Mouse (Mus musculus): ENCODE data around the gene Gm10135. TPM values are rescaled to one million over a fixed set of nuclear protein-coding genes. Genes with fewer than 3 reads are reported as not detected.

Gm10135 gene
- polyA plus RNA-seq, 1 experiment, result not detected

DNA sequence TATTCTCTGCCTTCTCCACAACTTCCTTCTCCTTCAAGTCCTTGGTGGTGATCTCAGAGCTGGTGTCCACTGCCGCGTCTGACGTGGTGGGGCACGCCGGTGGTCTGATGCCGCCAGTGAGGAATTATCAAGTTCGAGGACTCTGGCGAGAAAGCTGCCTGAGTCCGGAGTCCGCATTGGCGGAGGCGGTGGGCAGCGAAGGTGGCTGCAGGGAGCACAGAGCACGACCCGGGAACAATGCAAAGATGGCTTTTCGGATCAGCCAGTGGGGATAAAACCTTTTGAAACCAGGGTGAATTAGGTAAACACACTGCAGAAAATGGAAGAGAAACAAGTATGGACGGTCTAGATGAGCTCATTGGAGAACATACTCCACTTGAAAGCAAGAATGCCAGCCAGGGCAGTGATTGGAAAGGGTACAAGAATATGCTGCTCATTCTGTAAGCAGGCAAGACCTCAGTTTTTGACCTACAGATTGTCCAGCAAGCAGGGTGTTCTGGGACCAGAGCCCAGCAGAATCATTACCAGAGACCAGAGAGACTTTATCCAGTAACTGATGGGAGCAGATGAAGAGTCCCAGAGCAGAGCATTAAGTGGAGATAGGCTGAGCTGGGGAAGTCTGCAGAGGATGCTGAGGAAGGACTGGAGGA is 41.4 kb downstream of the Gm10135 start:
- H3K27me3 ChIP-seq (ENCODE audit: control insufficient read depth, insufficient read depth, low read length, poor library complexity, severe bottlenecking), result no peaks in the 10 kb centered on the region
- no peak overlapping the region for H3K9ac ChIP-seq (ENCODE audit: low read depth, poor library complexity, severe bottlenecking)
- TF ChIP-seq EP300 (IDR thresholded peaks at IDR 0.05; ENCODE audit: insufficient read depth, low read depth, low read length) (no peak), CTCF (IDR thresholded peaks at IDR 0.05; ENCODE audit: low read depth, low read length) (no peak)
- H3K9me3 ChIP-seq (replicated peaks; ENCODE audit: control insufficient read depth, insufficient read depth, low read length, poor library complexity, severe bottlenecking), result no peaks in the 10 kb centered on the region
- no peaks in the 10 kb centered on the region for H3K4me1 ChIP-seq (ENCODE audit: control insufficient read depth, insufficient read depth, low read length)
- no peak overlapping the region for H3K27ac ChIP-seq (ENCODE audit: insufficient read depth, low read length)
- H3K4me3 ChIP-seq (ENCODE audit: low read depth, low read length), result peak overlapping the region; percentile 3; the same call in 1 of the 2 replicates
- no peaks in the 10 kb centered on the region for H3K36me3 ChIP-seq (ENCODE audit: control insufficient read depth, insufficient read depth, low read length, poor library complexity, severe bottlenecking)

DNA sequence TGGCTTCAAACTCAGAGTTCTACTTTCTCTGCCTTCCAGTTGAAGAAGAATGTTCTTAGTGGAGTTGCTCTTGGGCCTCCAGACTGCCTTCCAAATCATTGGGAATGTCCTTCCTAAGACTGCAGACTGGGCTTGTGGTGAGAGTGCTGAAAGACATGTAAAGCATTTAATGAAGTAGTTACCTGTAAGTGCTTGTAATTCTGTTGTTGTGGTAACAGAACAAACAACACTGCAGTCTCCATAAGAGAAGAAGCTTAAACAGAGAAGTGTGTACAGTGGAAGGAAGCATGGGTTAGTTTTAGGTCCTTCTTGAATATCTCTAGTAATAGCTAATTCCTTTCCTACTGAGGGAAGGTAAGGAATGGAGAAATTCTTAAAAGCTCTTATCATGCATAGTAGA is 47.4 kb downstream of the Gm10135 start:
- Histone ChIP-seq H3K4me1 (ENCODE audit: control insufficient read depth, insufficient read depth, low read length) (no peaks in the 10 kb centered on the region), H3K9me3 (replicated peaks; ENCODE audit: control insufficient read depth, insufficient read depth, low read length, poor library complexity, severe bottlenecking) (no peaks in the 10 kb centered on the region), H3K9ac (ENCODE audit: low read depth, poor library complexity, severe bottlenecking) (no peak overlapping the region), H3K36me3 (ENCODE audit: control insufficient read depth, insufficient read depth, low read length, poor library complexity, severe bottlenecking) (no peaks in the 10 kb centered on the region), H3K4me3 (ENCODE audit: low read depth, low read length) (no peak overlapping the region), H3K27me3 (ENCODE audit: control insufficient read depth, insufficient read depth, low read length, poor library complexity, severe bottlenecking) (no peaks in the 10 kb centered on the region), H3K27ac (ENCODE audit: insufficient read depth, low read length) (no peak overlapping the region)
- TF ChIP-seq POLR2A (IDR thresholded peaks at IDR 0.05; ENCODE audit: insufficient read depth, low read length) (no peak), EP300 (IDR thresholded peaks at IDR 0.05; ENCODE audit: insufficient read depth, low read depth, low read length) (no peak), CTCF (IDR thresholded peaks at IDR 0.05; ENCODE audit: low read depth, low read length) (no peak)

DNA sequence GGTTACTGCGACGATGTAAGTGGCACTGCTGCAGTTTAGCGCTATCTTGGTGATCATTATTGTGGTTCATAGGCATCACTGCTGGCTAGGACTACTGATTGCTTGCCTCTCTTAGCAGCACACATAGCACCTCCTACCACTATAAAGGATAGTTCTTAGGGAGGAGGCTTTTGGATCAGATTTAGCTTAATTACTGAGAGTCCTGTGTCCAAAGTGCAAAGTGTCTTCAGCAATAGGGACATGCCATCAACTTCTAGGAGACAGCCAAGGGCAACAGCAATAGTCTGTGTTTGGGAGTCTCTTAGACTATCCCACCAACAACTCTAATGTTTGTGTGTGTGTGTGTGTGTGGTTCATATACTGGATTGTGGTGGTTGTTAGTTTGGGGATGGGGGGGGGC is 51.7 kb downstream of the Gm10135 start:
- Histone ChIP-seq H3K36me3 (ENCODE audit: control insufficient read depth, insufficient read depth, low read length, poor library complexity, severe bottlenecking) (no peaks in the 10 kb centered on the region), H3K27me3 (ENCODE audit: control insufficient read depth, insufficient read depth, low read length, poor library complexity, severe bottlenecking) (no peaks in the 10 kb centered on the region), H3K4me3 (ENCODE audit: low read depth, low read length) (no peak overlapping the region), H3K9me3 (replicated peaks; ENCODE audit: control insufficient read depth, insufficient read depth, low read length, poor library complexity, severe bottlenecking) (no peaks in the 10 kb centered on the region), H3K4me1 (ENCODE audit: control insufficient read depth, insufficient read depth, low read length) (no peaks in the 10 kb centered on the region), H3K27ac (ENCODE audit: insufficient read depth, low read length) (no peak overlapping the region), H3K9ac (ENCODE audit: low read depth, poor library complexity, severe bottlenecking) (no peak overlapping the region)
- TF ChIP-seq EP300 (IDR thresholded peaks at IDR 0.05; ENCODE audit: insufficient read depth, low read depth, low read length), result no peak
- no peak for TF ChIP-seq POLR2A (IDR thresholded peaks at IDR 0.05; ENCODE audit: insufficient read depth, low read length)
- no peak for TF ChIP-seq CTCF (IDR thresholded peaks at IDR 0.05; ENCODE audit: low read depth, low read length)

DNA sequence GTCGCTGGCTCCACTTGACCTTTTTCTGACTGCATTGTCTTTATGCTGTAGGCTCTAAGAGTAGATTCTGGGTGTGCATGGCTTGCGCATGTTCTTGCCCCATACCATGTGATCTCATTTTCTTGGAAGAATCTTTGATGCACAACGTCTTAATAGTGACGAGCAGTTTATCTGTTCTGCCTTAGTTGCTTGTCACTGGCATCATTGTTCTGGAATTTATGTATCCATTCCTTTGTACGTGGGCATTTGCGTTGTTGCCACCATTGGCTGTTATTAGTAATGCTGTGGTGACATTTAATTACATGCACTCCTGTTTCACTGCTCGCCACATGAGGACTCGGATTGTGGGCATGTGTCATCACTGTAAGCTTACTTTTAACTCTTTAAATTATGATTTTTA is 53.3 kb downstream of the Gm10135 start:
- TF ChIP-seq POLR2A (IDR thresholded peaks at IDR 0.05; ENCODE audit: insufficient read depth, low read length), result no peak
- TF ChIP-seq CTCF (IDR thresholded peaks at IDR 0.05; ENCODE audit: low read depth, low read length), result no peak
- TF ChIP-seq EP300 (IDR thresholded peaks at IDR 0.05; ENCODE audit: insufficient read depth, low read depth, low read length), result no peak
- no peaks in the 10 kb centered on the region for H3K4me1 ChIP-seq (ENCODE audit: control insufficient read depth, insufficient read depth, low read length)
- no peaks in the 10 kb centered on the region for H3K36me3 ChIP-seq (ENCODE audit: control insufficient read depth, insufficient read depth, low read length, poor library complexity, severe bottlenecking)
- no peaks in the 10 kb centered on the region for H3K27me3 ChIP-seq (ENCODE audit: control insufficient read depth, insufficient read depth, low read length, poor library complexity, severe bottlenecking)
- no peak overlapping the region for H3K4me3 ChIP-seq (ENCODE audit: low read depth, low read length)
- H3K9ac ChIP-seq (ENCODE audit: low read depth, poor library complexity, severe bottlenecking), result no peak overlapping the region
- H3K27ac ChIP-seq (ENCODE audit: insufficient read depth, low read length), result no peak overlapping the region
- no peaks in the 10 kb centered on the region for H3K9me3 ChIP-seq (replicated peaks; ENCODE audit: control insufficient read depth, insufficient read depth, low read length, poor library complexity, severe bottlenecking)

DNA sequence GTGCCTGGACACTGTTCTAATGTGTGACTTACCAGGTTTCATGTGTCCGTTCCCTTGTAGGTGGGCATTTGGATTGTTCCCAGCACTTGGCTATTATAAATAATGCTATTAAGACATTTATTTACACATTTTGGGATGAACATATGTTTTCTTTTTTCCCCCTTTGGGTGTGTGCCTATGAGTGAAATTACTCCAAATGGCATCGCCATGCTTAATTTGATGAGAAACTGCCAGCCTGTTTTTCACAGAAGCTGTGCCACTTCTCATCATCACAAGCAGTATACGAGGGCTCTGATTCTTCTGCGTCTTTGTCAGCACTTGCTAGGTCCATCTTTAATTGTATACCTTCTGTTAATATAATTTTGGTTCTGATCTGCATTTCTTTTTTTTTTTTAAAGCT is 54.1 kb downstream of the Gm10135 start:
- H3K27ac ChIP-seq (ENCODE audit: insufficient read depth, low read length), result no peak overlapping the region
- H3K4me3 ChIP-seq (ENCODE audit: low read depth, low read length), result no peak overlapping the region
- H3K9me3 ChIP-seq (replicated peaks; ENCODE audit: control insufficient read depth, insufficient read depth, low read length, poor library complexity, severe bottlenecking), result no peaks in the 10 kb centered on the region
- no peaks in the 10 kb centered on the region for H3K27me3 ChIP-seq (ENCODE audit: control insufficient read depth, insufficient read depth, low read length, poor library complexity, severe bottlenecking)
- H3K9ac ChIP-seq (ENCODE audit: low read depth, poor library complexity, severe bottlenecking), result no peak overlapping the region
- H3K36me3 ChIP-seq (ENCODE audit: control insufficient read depth, insufficient read depth, low read length, poor library complexity, severe bottlenecking), result no peaks in the 10 kb centered on the region
- no peaks in the 10 kb centered on the region for H3K4me1 ChIP-seq (ENCODE audit: control insufficient read depth, insufficient read depth, low read length)
- TF ChIP-seq POLR2A (IDR thresholded peaks at IDR 0.05; ENCODE audit: insufficient read depth, low read length), result no peak
- TF ChIP-seq EP300 (IDR thresholded peaks at IDR 0.05; ENCODE audit: insufficient read depth, low read depth, low read length), result no peak
- no peak for TF ChIP-seq CTCF (IDR thresholded peaks at IDR 0.05; ENCODE audit: low read depth, low read length)

DNA sequence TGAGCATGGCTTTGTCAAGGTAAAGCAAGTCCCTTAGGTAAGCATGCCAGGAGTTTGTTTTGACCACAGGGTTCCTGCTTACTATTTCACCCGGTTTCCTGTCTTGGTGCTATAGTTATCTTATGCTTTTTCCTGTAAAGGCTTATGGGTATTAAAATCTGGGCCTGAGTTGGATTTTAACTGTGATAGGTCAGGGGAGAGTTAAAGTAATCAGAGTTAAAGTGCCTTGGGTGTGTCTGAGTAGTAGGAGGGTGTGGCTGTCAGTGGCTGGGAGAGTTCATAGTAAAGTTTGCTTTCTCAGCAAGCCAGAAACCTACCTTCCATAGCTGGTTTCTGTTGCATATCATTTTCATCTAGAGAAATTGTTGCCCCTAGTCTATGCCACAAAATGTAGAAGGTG is 57.7 kb downstream of the Gm10135 start:
- no peaks in the 10 kb centered on the region for H3K9me3 ChIP-seq (replicated peaks; ENCODE audit: control insufficient read depth, insufficient read depth, low read length, poor library complexity, severe bottlenecking)
- no peak for TF ChIP-seq EP300 (IDR thresholded peaks at IDR 0.05; ENCODE audit: insufficient read depth, low read depth, low read length)
- no peak for TF ChIP-seq CTCF (IDR thresholded peaks at IDR 0.05; ENCODE audit: low read depth, low read length)
- TF ChIP-seq POLR2A (IDR thresholded peaks at IDR 0.05; ENCODE audit: insufficient read depth, low read length), result no peak
- H3K27ac ChIP-seq (ENCODE audit: insufficient read depth, low read length), result no peak overlapping the region
- H3K27me3 ChIP-seq (ENCODE audit: control insufficient read depth, insufficient read depth, low read length, poor library complexity, severe bottlenecking), result no peaks in the 10 kb centered on the region
- no peaks in the 10 kb centered on the region for H3K4me1 ChIP-seq (ENCODE audit: control insufficient read depth, insufficient read depth, low read length)
- no peaks in the 10 kb centered on the region for H3K36me3 ChIP-seq (ENCODE audit: control insufficient read depth, insufficient read depth, low read length, poor library complexity, severe bottlenecking)
- no peak overlapping the region for H3K4me3 ChIP-seq (ENCODE audit: low read depth, low read length)
- no peak overlapping the region for H3K9ac ChIP-seq (ENCODE audit: low read depth, poor library complexity, severe bottlenecking)

Data from ES-Bruce4 (cell line).